Mouse (Mus musculus) left cerebral cortex, postnatal 36 days (tissue): Measurements from ENCODE around the gene Mylpf. TPM values are rescaled to one million over a fixed set of nuclear protein-coding genes. Genes with fewer than 3 reads are reported as not detected.
A peak's percentile ranks its signal among the peaks of the same experiment; 100 is the strongest.
"Not testable (repeated sequence)": the region's sequence is repeated elsewhere in the genome, so short reads cannot be mapped to it uniquely, and the experiment has no call there.

Experiments
- DNase-seq, 2 experiments: peaks; one replicate each; pipeline ENCODE4 v3.0.0; 2021 to 2022; ENCODE audit warnings: low spot score in 2 of 2, mixed read lengths in 1 of 2
- intact Hi-C: fragments of 180-260 bp; cut with DNase I; formaldehyde crosslinking; loops from one replicate; pipeline ENCODE4 v1.15.1; 2025
- total RNA-seq, 2 experiments: library from RNA; stranded (reverse); gene quantifications; 2 replicates each; pipeline ENCODE4 v1.2.3; 2021

The Mylpf gene
- total RNA-seq, 2 experiments from 2014 or later = 1.7 to 3.9 TPM

GRCm38 (mm10) chr7:127223106-127223505, 14.4 kb downstream of the Mylpf start:
- DNase-seq = no peak
- intact Hi-C loops = no loop called here

- intact Hi-C loops = no loop called here
- no peak for DNase-seq
Measured at GRCm38 (mm10) chr7:127223515-127224478, 15.1 kb downstream of the Mylpf start.

- intact Hi-C loops = no loop called here
- DNase-seq = no peak
Measured at GRCm38 (mm10) chr7:127224616-127225015, 15.9 kb downstream of the Mylpf start.

- no peak for DNase-seq
- intact Hi-C loops = no loop called here
Measured at GRCm38 (mm10) chr7:127225147-127225995, 16.7 kb downstream of the Mylpf start.

- intact Hi-C loops = no loop called here
- DNase-seq = peak; percentile 69 to 77
Measured at GRCm38 (mm10) chr7:127228615-127229303, 20.1 kb downstream of the Mylpf start.

GRCm38 (mm10) chr7:127231376-127231775, 22.7 kb downstream of the Mylpf start:
- intact Hi-C loops = no loop called here
- DNase-seq = no peak

- intact Hi-C loops = no loop called here
- DNase-seq = no peak
Measured at GRCm38 (mm10) chr7:127231826-127232621, 23.3 kb downstream of the Mylpf start.

- intact Hi-C loops = no loop called here
- DNase-seq = peak; percentile 83 to 88
Measured at GRCm38 (mm10) chr7:127232622-127233367, 24.1 kb downstream of the Mylpf start, which contains the start of the genes Zfp553 and Sept1. TSS of gene Zfp553 (plus strand) at chr7:127233061. TSS of gene Sept1 (minus strand) at chr7:127233130.

- no peak for DNase-seq
- intact Hi-C loops = no loop called here
Measured at GRCm38 (mm10) chr7:127233368-127233749, 24.7 kb downstream of the Mylpf start.

- no peak for DNase-seq
- intact Hi-C loops = no loop called here
Measured at GRCm38 (mm10) chr7:127233765-127234164, 25.1 kb downstream of the Mylpf start.

- DNase-seq = no peak
- intact Hi-C loops = no loop called here
Measured at GRCm38 (mm10) chr7:127234777-127235176, 26.1 kb downstream of the Mylpf start.

GRCm38 (mm10) chr7:127243361-127243867, 34.7 kb downstream of the Mylpf start:
- intact Hi-C loops = no loop called here

GRCm38 (mm10) chr7:127243870-127244657, 35.4 kb downstream of the Mylpf start, which contains the start of gene Zfp771:
TSS of gene Zfp771 (plus strand) at chr7:127244274.
- intact Hi-C loops = no loop called here
- DNase-seq = peak; percentile 91 to 93

More at GRCm38 (mm10) chr7:127243361-127243867, 34.7 kb downstream of the Mylpf start:
- DNase-seq = no peak

- DNase-seq = peak in 1 of 2 experiments; percentile 23
Measured at GRCm38 (mm10) chr7:127244658-127245510, 36.2 kb downstream of the Mylpf start.

GRCm38 (mm10) chr7:127250511-127250910, 41.8 kb downstream of the Mylpf start:
- intact Hi-C loops, DNase-seq: not testable (repeated sequence)

More at GRCm38 (mm10) chr7:127244658-127245510, 36.2 kb downstream of the Mylpf start:
- intact Hi-C loops = no loop called here

- DNase-seq = no peak
- intact Hi-C loops = no loop called here
Measured at GRCm38 (mm10) chr7:127252414-127252813, 43.7 kb downstream of the Mylpf start.
